Mouse (Mus musculus) kidney, embryonic 16.5 days (tissue): ENCODE measurements around the gene Prkag1. TPM values are rescaled to one million over a fixed set of nuclear protein-coding genes. Genes with fewer than 3 reads are reported as not detected.

ENCODE experiments used
- ATAC-seq: fragments of 200-750 bp; cut with Nextera tagmentation; 2 replicates; pipeline ENCODE4 v1.8.0; 2017; ENCODE audit warnings: moderate TSS enrichment; ENCODE audit not compliant: low FRiP score, low TSS enrichment
- H3K27ac ChIP-seq: fragments of 300-500 bp; sonication (generic); 2 replicates; pipeline ENCODE4 v1.5.1; 2014; ENCODE audit warnings: low read length
- H3K27me3 ChIP-seq: fragments of 300-500 bp; sonication (generic); 2 replicates; pipeline ENCODE4 v1.6.1; 2014; ENCODE audit warnings: low read length, control low read depth, mixed read lengths; ENCODE audit not compliant: insufficient read depth
- H3K36me3 ChIP-seq: fragments of 300-500 bp; sonication (generic); 2 replicates; pipeline ENCODE4 v1.6.1; 2014; ENCODE audit warnings: low read length, control low read depth, mixed read lengths; ENCODE audit not compliant: insufficient read depth
- H3K4me1 ChIP-seq: fragments of 300-500 bp; sonication (generic); 2 replicates; pipeline ENCODE4 v1.6.1; 2014; ENCODE audit warnings: low read length, control low read depth, mixed read lengths; ENCODE audit not compliant: insufficient read depth
- H3K4me2 ChIP-seq: fragments of 300-500 bp; sonication (generic); replicated peaks from 2 replicates; pipeline ENCODE4 v1.6.1; 2014; ENCODE audit warnings: low read depth, low read length
- H3K4me3 ChIP-seq: fragments of 300-500 bp; sonication (generic); 2 replicates; pipeline ENCODE4 v1.5.1; 2014; ENCODE audit warnings: mild to moderate bottlenecking, low read length
- H3K9ac ChIP-seq: fragments of 300-500 bp; sonication (generic); replicated peaks from 2 replicates; pipeline ENCODE4 v1.6.1; 2014; ENCODE audit warnings: low read length
- H3K9me3 ChIP-seq: fragments of 300-500 bp; sonication (generic); 2 replicates; pipeline ENCODE4 v1.6.1; 2016; ENCODE audit warnings: low read length, control low read depth
- WGBS: fragments of 180-500 bp; shearing (Covaris S2); extraction: QIAGEN DNeasy Blood & Tissue Kit; methylation state at CpG from one replicate; pipeline ENCODE4 v1.1.7; 2014; 5-methylcytosine and 5-hydroxymethylcytosine counted together
- polyA plus RNA-seq: library from polyadenylated mRNA; unstranded; fragments of >200 nt; fragmentation: Nextera tagmentation; extraction: Ambion mirVana; gene quantifications from 2 replicates; pipeline ENCODE4 v1.2.1, GENCODE M21; 2015

Prkag1 gene
- polyA plus RNA-seq, 1 experiment from 2014 or later, result 119 TPM

DNA sequence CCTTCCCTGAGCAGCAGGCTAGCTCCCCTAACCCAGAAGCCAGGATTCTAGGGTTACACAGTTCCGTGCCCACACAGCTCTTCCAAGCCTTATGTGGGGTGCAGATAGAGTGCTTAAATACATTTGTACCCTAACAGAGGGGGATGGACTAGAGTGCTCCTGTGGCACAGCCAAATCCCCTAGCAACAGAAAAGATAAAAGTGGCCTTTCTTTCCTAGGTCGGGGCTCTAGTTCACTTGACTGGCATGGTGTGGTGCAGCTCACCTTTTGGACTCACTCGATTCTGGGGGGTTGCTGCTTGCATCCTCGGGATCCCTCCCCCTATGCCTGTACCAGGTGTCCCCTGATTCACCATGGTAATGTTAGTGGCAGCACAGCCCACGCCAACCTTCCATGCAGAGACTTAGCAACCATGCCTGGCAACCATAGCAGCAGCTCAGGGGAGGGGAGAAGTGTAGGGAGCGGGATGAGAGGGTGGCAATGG lies 22.6 kb downstream of the Prkag1 start:
- Histone ChIP-seq H3K4me1 (peaks cover 34% of the 10 kb centered on the region), H3K27me3 (peaks cover 64% of the 10 kb centered on the region), H3K9ac (peak overlapping the region; percentile 45; the same call in 1 of the 2 replicates), H3K9me3 (no peaks in the 10 kb centered on the region), H3K4me2 (no peak overlapping the region), H3K4me3 (peak overlapping the region; percentile 48), H3K36me3 (peaks cover 18% of the 10 kb centered on the region), H3K27ac (no peak overlapping the region)
- WGBS, result 7% methylated on average over 6 of the region's 6 CpGs
- no peak for ATAC-seq

DNA sequence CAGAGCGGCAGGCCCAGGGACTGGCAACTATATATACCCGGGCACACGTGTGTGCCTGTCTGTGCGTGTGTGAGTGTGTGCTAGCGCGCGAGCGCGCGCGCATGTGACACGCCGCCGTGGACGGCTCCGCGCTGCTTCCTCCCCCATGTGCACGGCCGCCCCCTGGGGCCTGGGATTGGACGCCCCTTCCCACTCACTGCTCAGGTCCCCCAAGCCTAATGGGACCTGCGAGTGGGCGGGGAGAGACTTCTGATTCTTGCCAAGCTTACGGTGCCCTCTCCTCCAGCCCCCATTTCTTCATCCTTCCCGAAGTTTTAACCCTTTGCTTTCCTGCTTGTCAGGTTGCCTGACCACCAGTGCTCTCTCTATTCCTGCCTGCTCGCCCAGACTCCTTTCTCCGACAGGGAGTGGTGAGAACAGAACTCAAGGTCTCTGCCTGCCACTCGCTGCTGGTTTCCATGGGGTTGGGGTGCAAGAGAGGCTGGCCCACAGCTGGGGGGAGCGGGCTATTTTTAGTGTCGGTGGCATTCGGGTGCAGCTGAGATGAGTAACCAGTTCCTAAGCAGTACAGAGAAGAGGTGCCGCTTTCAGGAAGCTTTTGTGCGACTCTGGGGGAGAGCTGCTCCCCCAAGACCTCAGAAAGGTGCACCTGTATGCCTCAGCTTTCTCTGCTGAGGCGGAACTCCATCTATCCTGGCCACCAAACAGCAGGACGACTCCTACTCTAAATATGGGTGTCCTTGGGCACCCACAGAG lies 23.2 kb downstream of the Prkag1 start:
- H3K27me3 ChIP-seq, result peaks cover 70% of the 10 kb centered on the region
- no peak overlapping the region for H3K27ac ChIP-seq
- peak overlapping the region; percentile 45 for H3K9ac ChIP-seq
- no peaks in the 10 kb centered on the region for H3K9me3 ChIP-seq
- H3K36me3 ChIP-seq, result peaks cover 12% of the 10 kb centered on the region
- H3K4me1 ChIP-seq, result peaks cover 36% of the 10 kb centered on the region
- under 1% methylated on average over 34 of the region's 34 CpGs for whole genome bisulfite sequencing
- no peak for ATAC-seq
- H3K4me3 ChIP-seq, result peak overlapping the region; percentile 48
- H3K4me2 ChIP-seq, result peak overlapping the region; percentile 86

DNA sequence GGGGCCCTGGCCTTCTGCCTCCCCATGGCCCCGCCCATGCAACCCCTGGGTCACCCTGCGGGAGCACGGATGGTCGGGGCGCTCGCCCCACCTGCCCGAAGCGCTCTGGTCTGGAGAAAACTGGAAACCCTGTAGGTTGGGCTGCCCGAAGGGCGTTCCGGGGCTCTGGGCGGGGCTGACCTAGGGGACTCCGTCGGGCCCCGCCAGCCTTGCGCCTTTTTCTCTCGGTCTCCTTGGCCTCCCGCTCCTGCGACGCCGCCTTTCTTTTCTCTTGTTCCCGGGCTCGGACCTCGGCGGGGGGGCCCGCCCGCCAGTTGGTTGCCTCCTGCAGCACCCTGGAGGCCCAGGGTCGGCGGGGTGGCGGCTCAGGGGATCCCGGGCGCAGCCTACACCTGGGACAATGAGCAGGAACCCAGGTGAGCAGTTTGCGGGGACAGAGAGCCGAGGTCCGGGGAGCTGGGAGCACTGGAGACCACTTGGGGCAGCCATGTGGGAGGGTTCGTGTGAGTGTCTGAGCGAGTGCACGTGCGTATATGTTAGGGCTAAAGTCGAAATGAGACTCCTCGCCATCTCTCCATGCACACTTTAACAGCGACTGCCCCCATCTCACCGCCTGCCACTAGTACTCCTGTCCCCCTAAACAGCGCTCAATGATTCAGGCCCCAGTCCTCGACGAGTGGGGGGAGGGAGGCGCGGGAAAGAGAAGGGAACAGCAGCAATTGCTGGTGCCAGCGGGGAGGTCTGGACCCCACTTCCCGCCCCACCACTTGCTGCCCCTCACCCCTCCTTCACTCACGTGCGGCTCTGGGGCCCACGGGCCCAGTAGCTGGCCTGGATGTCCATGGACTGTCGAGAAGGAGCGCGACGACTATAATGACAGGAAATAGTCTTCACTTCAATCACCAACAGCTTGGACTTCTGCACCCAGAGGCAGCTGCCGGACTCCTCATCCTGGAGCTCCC lies 24.2 kb downstream of the Prkag1 start:
- no peak overlapping the region for H3K27ac ChIP-seq
- H3K4me2 ChIP-seq, result peak overlapping the region; percentile 86
- H3K27me3 ChIP-seq, result peaks cover 80% of the 10 kb centered on the region
- no peak for ATAC-seq
- no peaks in the 10 kb centered on the region for H3K9me3 ChIP-seq
- H3K4me3 ChIP-seq, result peak overlapping the region; percentile 48
- 1% methylated on average over 58 of the region's 58 CpGs for WGBS
- H3K36me3 ChIP-seq, result peaks cover 6% of the 10 kb centered on the region; the same call in 1 of the 2 replicates
- H3K9ac ChIP-seq, result peak overlapping the region; percentile 45; the same call in 1 of the 2 replicates
- H3K4me1 ChIP-seq, result peaks cover 36% of the 10 kb centered on the region

DNA sequence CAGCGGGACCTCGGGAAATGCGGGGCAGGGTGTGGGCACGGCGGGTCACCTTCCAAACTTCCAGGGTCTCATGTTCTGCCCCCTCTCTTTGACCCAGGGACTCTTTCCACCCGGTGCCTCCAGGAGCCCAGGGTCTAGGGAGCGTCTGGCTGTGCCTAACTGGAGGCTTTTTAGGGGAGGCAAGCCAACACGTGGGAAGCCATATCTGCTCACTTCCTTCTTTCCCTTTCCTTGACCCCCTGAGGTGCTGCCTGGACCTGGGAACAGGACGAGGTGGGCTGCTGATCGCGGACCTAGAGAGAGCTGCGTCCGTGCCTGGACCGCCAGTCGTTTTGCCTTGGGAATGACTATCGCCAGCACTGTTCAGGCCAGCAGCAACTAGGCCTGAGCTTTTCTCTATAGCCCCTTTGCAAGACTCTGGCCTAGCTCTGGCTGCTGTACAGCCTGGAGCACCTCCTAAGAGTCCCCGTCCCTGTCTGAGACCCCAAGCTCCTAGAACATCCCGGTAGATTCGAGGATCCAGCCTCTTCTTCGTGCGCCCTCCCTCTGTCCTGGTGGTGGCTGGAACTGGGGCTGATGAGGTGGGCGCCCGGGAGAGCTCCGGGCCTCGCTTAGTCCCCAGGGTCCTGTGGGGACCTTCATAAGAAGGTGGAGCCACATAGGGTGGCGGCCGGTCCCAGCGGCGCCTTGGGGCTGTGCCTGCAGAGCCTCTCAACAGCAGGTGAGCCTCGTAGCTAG lies 25.1 kb downstream of the Prkag1 start:
- Histone ChIP-seq H3K36me3 (peaks cover 2% of the 10 kb centered on the region; the same call in 1 of the 2 replicates), H3K9ac (no peak overlapping the region), H3K9me3 (no peaks in the 10 kb centered on the region), H3K4me3 (peak overlapping the region; percentile 55), H3K27ac (no peak overlapping the region), H3K4me1 (peaks cover 36% of the 10 kb centered on the region), H3K4me2 (peak overlapping the region; percentile 86), H3K27me3 (peaks cover 87% of the 10 kb centered on the region)
- WGBS, result 8% methylated on average over 30 of the region's 30 CpGs
- no peak for ATAC-seq

DNA sequence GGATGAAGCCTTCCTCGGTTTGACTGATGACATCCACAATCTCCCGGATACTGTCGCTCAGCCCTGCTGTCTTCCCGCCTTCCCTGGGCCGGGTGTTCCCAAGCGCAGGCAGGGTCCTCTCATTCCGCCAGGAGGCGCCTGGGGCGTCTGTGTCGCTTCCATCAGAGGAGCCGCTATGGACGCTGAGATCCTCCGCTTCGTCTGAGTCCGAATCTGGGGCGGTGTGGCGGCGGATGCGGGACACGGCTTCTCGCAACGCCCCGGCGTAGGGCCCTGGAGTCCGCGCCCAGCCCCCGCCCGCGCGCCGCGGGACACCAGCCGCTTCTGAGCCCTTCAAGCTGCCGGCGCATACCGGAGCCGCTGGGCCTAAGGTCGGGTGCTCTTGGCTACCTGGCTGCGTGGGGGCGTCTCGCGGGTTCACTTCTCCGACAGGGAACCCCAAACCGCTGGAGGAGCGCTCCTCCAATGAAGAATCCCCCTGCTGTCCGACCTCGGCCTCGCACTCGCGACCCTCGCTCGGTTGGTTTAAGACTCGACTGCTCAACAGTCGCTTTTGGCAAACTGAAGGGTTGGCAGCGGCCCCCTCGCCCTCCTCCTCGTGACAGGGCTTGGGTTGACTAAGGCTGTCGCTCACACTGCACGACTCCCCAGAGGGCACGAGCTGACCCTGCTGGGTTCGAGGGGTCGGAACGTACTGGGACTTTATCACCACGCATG lies 25.8 kb downstream of the Prkag1 start:
- peak; percentile 39; the same call in 1 of the 2 replicates for ATAC-seq
- no peaks in the 10 kb centered on the region for H3K9me3 ChIP-seq
- 1% methylated on average over 64 of the region's 64 CpGs for WGBS
- no peak overlapping the region for H3K27ac ChIP-seq
- peak overlapping the region; percentile 63 for H3K9ac ChIP-seq
- peaks cover 36% of the 10 kb centered on the region for H3K4me1 ChIP-seq
- H3K4me2 ChIP-seq, result peak overlapping the region; percentile 86
- H3K4me3 ChIP-seq, result peak overlapping the region; percentile 55
- H3K36me3 ChIP-seq, result no peaks in the 10 kb centered on the region
- H3K27me3 ChIP-seq, result peaks cover 95% of the 10 kb centered on the region

DNA sequence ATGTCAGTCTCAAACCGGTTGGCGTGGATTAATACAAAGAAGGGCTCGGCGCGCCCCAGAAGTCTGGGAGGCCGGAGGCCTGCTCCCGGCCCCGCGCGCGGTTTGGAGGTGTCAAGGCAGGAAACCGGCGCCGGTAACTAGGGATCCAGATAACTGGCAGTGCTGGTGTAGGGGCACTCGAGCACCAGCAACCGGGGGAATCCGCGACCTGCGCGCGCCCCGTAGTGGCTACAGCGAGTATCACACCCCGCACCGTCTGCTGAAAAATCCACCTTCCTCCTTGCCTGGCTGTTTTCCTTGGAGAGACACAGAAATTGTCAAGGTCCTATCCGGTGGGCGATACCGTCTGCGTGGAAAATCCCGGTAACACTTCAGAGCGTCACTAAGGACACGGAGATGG lies 27.3 kb downstream of the Prkag1 start:
- H3K4me3 ChIP-seq, result peak overlapping the region; percentile 18
- H3K36me3 ChIP-seq, result no peaks in the 10 kb centered on the region

DNA sequence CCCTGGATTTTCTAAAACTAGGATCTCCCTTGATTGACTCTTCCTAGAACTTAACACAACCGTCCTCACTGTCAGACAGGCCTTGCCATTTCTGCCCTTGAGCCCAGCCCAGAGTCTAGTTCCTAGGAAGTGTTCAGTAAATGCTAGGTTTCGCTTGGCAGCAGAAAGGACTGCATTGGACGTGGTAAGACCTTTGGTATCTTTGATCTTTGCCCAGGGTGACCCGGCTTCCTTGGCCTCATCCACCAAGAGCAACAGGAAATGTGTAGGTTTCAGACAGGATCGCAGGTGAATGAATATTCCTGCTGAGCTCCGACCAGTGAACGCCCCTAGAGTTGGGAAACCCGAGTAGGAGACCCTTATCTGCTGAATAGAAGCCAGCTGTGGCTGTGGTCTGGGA lies 28.4 kb downstream of the Prkag1 start:
- WGBS, result 3% methylated on average over 8 of the region's 8 CpGs
- Histone ChIP-seq H3K27me3 (peaks cover 99% of the 10 kb centered on the region), H3K4me3 (no peak overlapping the region), H3K9ac (no peak overlapping the region), H3K4me2 (no peak overlapping the region), H3K36me3 (no peaks in the 10 kb centered on the region), H3K4me1 (peaks cover 30% of the 10 kb centered on the region), H3K9me3 (no peaks in the 10 kb centered on the region), H3K27ac (no peak overlapping the region)
- no peak for ATAC-seq

More for the DNA sequence above, 27.3 kb downstream of the Prkag1 start:
- no peak for ATAC-seq
- under 1% methylated on average over 32 of the region's 32 CpGs for WGBS
- H3K27ac ChIP-seq, result no peak overlapping the region
- H3K27me3 ChIP-seq, result peaks cover 99% of the 10 kb centered on the region
- no peaks in the 10 kb centered on the region for H3K9me3 ChIP-seq
- H3K4me2 ChIP-seq, result peak overlapping the region; percentile 33
- peaks cover 36% of the 10 kb centered on the region for H3K4me1 ChIP-seq
- H3K9ac ChIP-seq, result no peak overlapping the region

DNA sequence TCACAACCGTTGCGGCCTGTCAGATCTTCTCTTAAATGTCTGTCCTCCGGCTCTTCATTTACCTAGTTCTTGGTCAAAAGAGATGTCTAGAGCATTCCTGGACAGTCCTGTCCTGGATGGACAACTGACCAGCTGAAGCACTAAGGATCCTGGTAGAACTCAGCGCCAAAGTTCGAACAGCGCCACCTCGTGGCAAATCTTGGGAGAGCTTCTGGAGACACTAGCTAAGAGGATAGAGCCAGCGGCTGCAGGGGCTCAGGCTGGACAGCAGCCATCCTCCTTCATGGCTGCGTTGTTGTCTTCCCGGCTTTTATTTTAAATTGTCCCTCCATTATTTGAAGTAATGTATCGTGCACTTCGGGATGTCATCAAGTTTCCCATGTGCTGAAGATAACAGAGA lies 31.9 kb downstream of the Prkag1 start:
- 8% methylated on average over 12 of the region's 12 CpGs for WGBS
- ATAC-seq, result peak; percentile 52; the same call in 1 of the 2 replicates
- Histone ChIP-seq H3K4me2 (no peak overlapping the region), H3K4me1 (peaks cover 7% of the 10 kb centered on the region; the same call in 1 of the 2 replicates), H3K27ac (no peak overlapping the region), H3K4me3 (no peak overlapping the region), H3K27me3 (peaks cover 98% of the 10 kb centered on the region), H3K9ac (no peak overlapping the region), H3K9me3 (no peaks in the 10 kb centered on the region), H3K36me3 (no peaks in the 10 kb centered on the region)

DNA sequence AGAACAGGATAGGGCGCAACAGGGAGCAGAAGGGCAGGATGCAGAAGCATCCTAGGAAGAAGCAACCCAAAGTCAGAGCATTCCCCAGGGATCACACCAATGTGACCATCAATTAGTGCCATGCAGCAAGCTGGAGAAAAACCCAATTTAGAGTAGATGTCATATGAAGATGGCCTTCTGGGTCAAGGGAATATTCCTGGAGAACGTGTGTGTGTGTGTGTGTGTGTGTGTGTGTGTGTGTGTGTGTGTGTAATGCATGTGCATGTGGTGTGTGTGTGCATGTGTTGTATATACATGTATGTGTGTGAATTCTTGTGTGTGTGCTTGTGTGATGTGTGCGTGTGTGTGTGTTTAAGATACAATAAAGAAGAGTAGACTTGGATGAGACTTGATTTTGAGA lies 32.4 kb downstream of the Prkag1 start:
- peaks cover 99% of the 10 kb centered on the region for H3K27me3 ChIP-seq
- H3K4me2 ChIP-seq, result no peak overlapping the region
- 41% methylated on average over 3 of the region's 3 CpGs for WGBS
- H3K4me3 ChIP-seq, result no peak overlapping the region
- no peak for ATAC-seq
- peaks cover 7% of the 10 kb centered on the region; the same call in 1 of the 2 replicates for H3K4me1 ChIP-seq
- H3K27ac ChIP-seq, result no peak overlapping the region
- H3K9ac ChIP-seq, result no peak overlapping the region
- H3K9me3 ChIP-seq, result no peaks in the 10 kb centered on the region
- H3K36me3 ChIP-seq, result no peaks in the 10 kb centered on the region
